Mouse (Mus musculus) R1 (cell line): ENCODE results near the gene Gria3.

Source experiments
- DNase-seq: peaks from one replicate; pipeline ENCODE4 v3.0.0-alpha.2; 2018; ENCODE audit warnings: low read depth, low spot score

The Gria3 gene

GRCm38 (mm10) chrX:41400058-41400904 lies at the start of gene Gria3:
Gria3 (plus strand) TSS chrX:41400854.
- DNase-seq, result peak; percentile 18

GRCm38 (mm10) chrX:41387086-41387485 lies 13.6 kb upstream of the Gria3 start:
- DNase-seq, result no peak

- DNase-seq, result no peak
These were observed 11.6 kb upstream of the Gria3 start for GRCm38 (mm10) chrX:41389079-41389478.

- DNase-seq, result no peak
These were observed 2.2 kb upstream of the Gria3 start for GRCm38 (mm10) chrX:41398482-41398881.

- no peak for DNase-seq
These were observed 532 bp downstream of the Gria3 start for GRCm38 (mm10) chrX:41401186-41401585.

GRCm38 (mm10) chrX:41401590-41402240 lies 1.1 kb downstream of the Gria3 start:
- peak; percentile 12 for DNase-seq

GRCm38 (mm10) chrX:41402656-41403055 lies 2.0 kb downstream of the Gria3 start:
- peak; percentile 49 for DNase-seq

- DNase-seq, result no peak
These were observed 5.6 kb downstream of the Gria3 start for GRCm38 (mm10) chrX:41406288-41406687.

- no peak for DNase-seq
These were observed 9.1 kb downstream of the Gria3 start for GRCm38 (mm10) chrX:41409791-41410190.

GRCm38 (mm10) chrX:41425651-41426050 lies 25.0 kb downstream of the Gria3 start:
- no peak for DNase-seq

GRCm38 (mm10) chrX:41428011-41428410 lies 27.4 kb downstream of the Gria3 start:
- no peak for DNase-seq

GRCm38 (mm10) chrX:41435541-41435940 lies 34.9 kb downstream of the Gria3 start:
- DNase-seq, result no peak

- DNase-seq, result no peak
These were observed 38.2 kb downstream of the Gria3 start for GRCm38 (mm10) chrX:41438841-41439240.

GRCm38 (mm10) chrX:41448876-41449275 lies 48.2 kb downstream of the Gria3 start:
- DNase-seq, result no peak

GRCm38 (mm10) chrX:41477486-41477885 lies 76.8 kb downstream of the Gria3 start:
- DNase-seq, result no peak

- DNase-seq, result no peak
These were observed 95.9 kb downstream of the Gria3 start for GRCm38 (mm10) chrX:41496528-41496927.

GRCm38 (mm10) chrX:41505371-41505770 lies 104.7 kb downstream of the Gria3 start:
- no peak for DNase-seq

GRCm38 (mm10) chrX:41507959-41508358 lies 107.3 kb downstream of the Gria3 start:
- DNase-seq, result no peak

GRCm38 (mm10) chrX:41514982-41515381 lies 114.3 kb downstream of the Gria3 start:
- no peak for DNase-seq

GRCm38 (mm10) chrX:41532511-41532910 lies 131.9 kb downstream of the Gria3 start:
- no peak for DNase-seq

GRCm38 (mm10) chrX:41535886-41536285 lies 135.2 kb downstream of the Gria3 start:
- no peak for DNase-seq

GRCm38 (mm10) chrX:41562296-41563060 lies 161.8 kb downstream of the Gria3 start:
- no peak for DNase-seq
